Mouse (Mus musculus) cerebellum, adult 11 months (tissue): ENCODE data around the gene Slxl1.
"Not testable (repeated sequence)": the region's sequence is repeated elsewhere in the genome, so short reads cannot be mapped to it uniquely, and the experiment has no call there.

Source experiments
- DNase-seq: peaks from one replicate; pipeline ENCODE4 v3.0.0; 2022

Gene Slxl1

DNA sequence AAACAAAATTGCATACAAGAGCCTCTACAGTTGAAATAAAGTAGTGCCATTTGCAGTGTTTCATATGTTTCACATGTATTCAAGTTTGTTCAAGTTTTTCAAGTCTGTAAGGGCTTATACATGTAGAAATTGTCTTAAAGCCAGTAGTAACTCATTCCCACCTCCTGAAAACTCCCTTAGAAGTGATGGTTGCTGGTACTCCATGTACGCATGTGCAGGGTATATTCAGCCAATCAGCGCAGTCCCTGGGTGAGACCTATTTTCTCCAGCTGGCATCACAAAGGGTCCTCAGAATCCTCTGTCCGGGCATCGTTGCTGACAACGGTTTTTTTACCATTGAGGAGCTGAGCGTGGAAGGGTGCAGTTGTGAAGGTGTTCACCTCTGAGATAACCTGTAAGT lies at the start of gene Slxl1:
Gene Slxl1 (plus strand): TSS at position 301 of the 400 bp plus-strand sequence.
- DNase-seq, result not testable (repeated sequence)
